17 mouse cellular contexts compared by ENCODE assay signal in genomic region chr16:51989259-51989658, GRCm38 (mm10). TPM values are rescaled to one million over a fixed set of nuclear protein-coding genes. Genes with fewer than 3 reads are reported as not detected.
A peak's percentile ranks its signal among the peaks of the same experiment; 100 is the strongest.
DNase-seq lines count a peak whose midpoint lies in the region; ATAC-seq and TF ChIP-seq lines count a peak whose summit lies in the region.
"Had no signal": no experiment of that assay in that cellular context is flagged by ENCODE, and none has a peak within 500 bp of the region (broad histone marks: within the 10 kb centered on the region; RNA-seq: fewer than 3 reads in every experiment).

No protein-coding gene starts in this region.

- in situ Hi-C loops in CH12.LX (cut with MboI; ENCODE audit: low pct_ligation_motif_present, low pct_unique_long_range_greater_than_20kb, low sequenced_read_pairs): no loop called here

- TF ChIP-seq CTCF in liver, postnatal 0 days (IDR thresholded peaks at IDR 0.05; ENCODE audit: low read depth): no peak
- TF ChIP-seq CTCF in CH12.LX (conservative IDR thresholded peaks at IDR 0.05 in 1 of 2, IDR thresholded peaks at IDR 0.05 in 1 of 2; ENCODE audit: low read depth in 2 of 2, low read length in 2 of 2): no peak

- no peaks in the 10 kb centered on the region for H3K9me3 ChIP-seq in liver, postnatal 0 days (ENCODE audit: low read length)
- H3K9me3 ChIP-seq in CH12.LX (replicated peaks; ENCODE audit: low read length): no peaks in the 10 kb centered on the region
- H3K9me3 ChIP-seq: embryonic facial prominence, embryonic 15.5 days; heart, embryonic 15.5 days; liver, embryonic 13.5 days; midbrain, embryonic 10.5 days had no signal

- dilution Hi-C loops in CH12.LX (cut with MboI; ENCODE audit: extremely low pct_ligation_motif_present, extremely low pct_unique_long_range_greater_than_20kb, low sequenced_read_pairs): no loop called here

- H3K27ac ChIP-seq in liver, postnatal 0 days (ENCODE audit: low read depth): no peak overlapping the region
- no peak overlapping the region for H3K27ac ChIP-seq in CH12.LX (ENCODE audit: insufficient read depth, low read depth)
- H3K27ac ChIP-seq: embryonic facial prominence, embryonic 15.5 days; heart, embryonic 15.5 days; liver, embryonic 13.5 days; midbrain, embryonic 10.5 days had no signal

- H3K79me2 ChIP-seq in CH12.LX (replicated peaks; ENCODE audit: control insufficient read depth, extremely low read depth, insufficient read depth, poor library complexity, severe bottlenecking): no peaks in the 10 kb centered on the region

- H3K4me1 ChIP-seq in liver, postnatal 0 days (ENCODE audit: insufficient read depth): no peaks in the 10 kb centered on the region
- H3K4me1 ChIP-seq in CH12.LX (ENCODE audit: control insufficient read depth in 1 of 2, insufficient read depth in 2 of 2): peaks cover 0 to 11% of the 10 kb centered on the region in 2 experiments; a peak in 2 of 4 replicates
- H3K4me1 ChIP-seq: embryonic facial prominence, embryonic 15.5 days; liver, embryonic 13.5 days; midbrain, embryonic 10.5 days had no signal

- no peaks in the 10 kb centered on the region for H3K36me3 ChIP-seq in liver, postnatal 0 days (replicated peaks; ENCODE audit: insufficient read depth, low read length)
- no peaks in the 10 kb centered on the region for H3K36me3 ChIP-seq in CH12.LX (replicated peaks in 1 of 2; ENCODE audit: control insufficient read depth in 1 of 2, insufficient read depth in 1 of 2, low read length in 1 of 2)
- H3K36me3 ChIP-seq: embryonic facial prominence, embryonic 15.5 days; heart, embryonic 15.5 days; liver, embryonic 13.5 days; midbrain, embryonic 10.5 days had no signal

- no peak for DNase-seq in liver, postnatal 0 days
- DNase-seq in liver (no peak), CH12.LX (ENCODE audit: extremely low read depth) (peak; percentile 11)
- peak; percentile 24 for DNase-seq in thymus, postnatal 25 days
- no peak for DNase-seq in heart, postnatal 4 days
- DNase-seq: adrenal gland, adult 2 months; cerebellum, adult 11-12 months; heart, adult 18-20 months; liver, embryonic 13.5 days; lung, postnatal 14 days; right cerebral cortex, adult 18-20 months had no signal

- no peak overlapping the region for H3K9ac ChIP-seq in liver, postnatal 0 days (replicated peaks)
- no peak overlapping the region for H3K9ac ChIP-seq in CH12.LX (ENCODE audit: insufficient read depth, low read depth)
- H3K9ac ChIP-seq: embryonic facial prominence, embryonic 15.5 days; heart, embryonic 15.5 days; liver, embryonic 13.5 days had no signal

- no peak overlapping the region for H3K4me3 ChIP-seq in liver, postnatal 0 days (ENCODE audit: low read depth, low read length)
- no peak overlapping the region for H3K4me3 ChIP-seq in CH12.LX (replicated peaks in 1 of 3; ENCODE audit: low read depth in 2 of 3, low read length in 2 of 3, poor library complexity in 1 of 3)
- H3K4me3 ChIP-seq: embryonic facial prominence, embryonic 15.5 days; heart, embryonic 15.5 days; liver, embryonic 13.5 days; midbrain, embryonic 10.5 days had no signal

- peak; percentile 44; the same call in 1 of the 2 replicates for TF ChIP-seq EP300 in liver, postnatal 0 days (IDR thresholded peaks at IDR 0.05; ENCODE audit: low read depth)
- TF ChIP-seq EP300 in CH12.LX (IDR thresholded peaks at IDR 0.05; ENCODE audit: low read length): no peak

- peak; percentile 31; the same call in 1 of the 2 replicates for ATAC-seq in liver, postnatal 0 days
- ATAC-seq in inflammation-experienced regulatory T-cells, adult 6 months: peak; percentile 97
- no peak for ATAC-seq in erythroid progenitor cell, adult 5-6 weeks (replicated peaks; ENCODE audit: low FRiP score, poor library complexity, severe bottlenecking)
- ATAC-seq: forebrain, embryonic 14.5 days had no signal

- 46% methylated on average over 3 of the region's 3 CpGs for WGBS in liver, postnatal 0 days (ENCODE audit: insufficient replicate concordance)

- no peaks in the 10 kb centered on the region for H3K27me3 ChIP-seq in liver, postnatal 0 days (ENCODE audit: insufficient read depth, low read length)
- no peaks in the 10 kb centered on the region for H3K27me3 ChIP-seq in CH12.LX (replicated peaks)
- H3K27me3 ChIP-seq: embryonic facial prominence, embryonic 15.5 days; heart, embryonic 15.5 days; liver, embryonic 13.5 days had no signal

- H3K4me2 ChIP-seq in liver, postnatal 0 days (ENCODE audit: low read depth, low read length): no peak overlapping the region
- H3K4me2 ChIP-seq in CH12.LX (ENCODE audit: insufficient read depth, low read depth, poor library complexity, severe bottlenecking): no peak overlapping the region
- H3K4me2 ChIP-seq: embryonic facial prominence, embryonic 15.5 days; heart, embryonic 15.5 days; liver, embryonic 13.5 days had no signal

- TF ChIP-seq POLR2A in CH12.LX (IDR thresholded peaks at IDR 0.05; ENCODE audit: low read depth, low read length): no peak

- no peak for TF ChIP-seq RAD21 in CH12.LX (IDR thresholded peaks at IDR 0.05; ENCODE audit: low read depth, low read length)

TF ChIP-seq in CH12.LX, 34 proteins besides CTCF, POLR2A, EP300 and RAD21:
- no peak for TF ChIP-seq SIN3A (IDR thresholded peaks at IDR 0.05; ENCODE audit: low read length)
- TF ChIP-seq MYC (IDR thresholded peaks at IDR 0.05; ENCODE audit: low read depth, low read length): no peak
- TF ChIP-seq GABPA (IDR thresholded peaks at IDR 0.05; ENCODE audit: insufficient replicate concordance, low read depth, low read length): no peak
- TF ChIP-seq NELFE (IDR thresholded peaks at IDR 0.05; ENCODE audit: low read depth, low read length): no peak
- TF ChIP-seq TBP (conservative IDR thresholded peaks at IDR 0.05; ENCODE audit: low read depth, low read length): no peak
- TF ChIP-seq SMC3 (IDR thresholded peaks at IDR 0.05; ENCODE audit: low read depth, low read length): no peak
- TF ChIP-seq ZKSCAN1 (IDR thresholded peaks at IDR 0.05; ENCODE audit: borderline replicate concordance, low read depth, low read length): no peak
- TF ChIP-seq JUN (IDR thresholded peaks at IDR 0.05; ENCODE audit: insufficient read depth, low read depth, low read length): no peak
- TF ChIP-seq MEF2A (IDR thresholded peaks at IDR 0.05; ENCODE audit: borderline replicate concordance, low read depth, low read length): no peak

RNA-seq across cellular contexts. Expression of gene Cblb, which starts 41.8 kb away (rescaled TPM):
- 2.0 and 2.1 TPM in 2 replicates for polyA plus RNA-seq in liver, postnatal 0 days (2015; fragmentation: Nextera tagmentation; extraction: Ambion mirVana)
- 3.5 and 3.8 TPM in 2 replicates for total RNA-seq in CH12.LX (2012; rRNA removed)
- 5.4 and 6.3 TPM in 2 replicates for total RNA-seq in CH12.LX (2014; rRNA removed)
- polyA plus RNA-seq in CH12.LX (2012; ENCODE audit: insufficient read length, low read depth): 16.5 and 18.9 TPM in 2 replicates
- polyA plus RNA-seq in inflammation-experienced regulatory T-cells, adult 6 months (2017; shearing (Covaris generic)): 10 to 100 TPM; 40.7 to 50.0 (median 46.0) TPM
- total RNA-seq in erythroid progenitor cell, adult 5-6 weeks (2015; ENCODE audit: low replicate concordance): 14.3 and 17.3 TPM in 2 replicates
- 5.4 and 7.8 TPM in 2 replicates for total RNA-seq in erythroid progenitor cell, adult 5-6 weeks (2017; ENCODE audit: low replicate concordance)
- total RNA-seq in heart, postnatal 4 days (2021): 10 to 100 TPM; 15.4 to 17.2 TPM

Comparison
In these comparisons a context has a peak if more than half of its experiments do, and no peak if none do; other contexts are left out.
1. DNase-seq: peak in CH12.LX (single experiment) and thymus, postnatal 25 days (single experiment); none in liver, postnatal 0 days (single experiment), liver (single experiment) and heart, postnatal 4 days (single experiment).